Mouse (Mus musculus): Measurements from ENCODE around the gene Sult6b2. TPM values are rescaled to one million over a fixed set of nuclear protein-coding genes. Genes with fewer than 3 reads are reported as not detected.

Sult6b2 gene
- polyA plus RNA-seq, 1 experiment: not detected

GRCm38 (mm10) chr6:142789736-142790135, 14.6 kb downstream of the Sult6b2 start:
- Histone ChIP-seq H3K4me1 (ENCODE audit: control insufficient read depth, insufficient read depth, low read length) (peaks cover 1% of the 10 kb centered on the region), H3K9me3 (replicated peaks; ENCODE audit: control insufficient read depth, insufficient read depth, low read length, poor library complexity, severe bottlenecking) (no peaks in the 10 kb centered on the region), H3K4me3 (ENCODE audit: low read depth, low read length) (no peak overlapping the region), H3K27ac (ENCODE audit: insufficient read depth, low read length) (no peak overlapping the region), H3K36me3 (ENCODE audit: control insufficient read depth, insufficient read depth, low read length, poor library complexity, severe bottlenecking) (no peaks in the 10 kb centered on the region), H3K9ac (ENCODE audit: low read depth, poor library complexity, severe bottlenecking) (no peak overlapping the region), H3K27me3 (ENCODE audit: control insufficient read depth, insufficient read depth, low read length, poor library complexity, severe bottlenecking) (no peaks in the 10 kb centered on the region)
- no peak for TF ChIP-seq CTCF (IDR thresholded peaks at IDR 0.05; ENCODE audit: low read depth, low read length)
- no peak for TF ChIP-seq POLR2A (IDR thresholded peaks at IDR 0.05; ENCODE audit: insufficient read depth, low read length)
- no peak for TF ChIP-seq EP300 (IDR thresholded peaks at IDR 0.05; ENCODE audit: insufficient read depth, low read depth, low read length)

- no peak for TF ChIP-seq CTCF (IDR thresholded peaks at IDR 0.05; ENCODE audit: low read depth, low read length)
- Histone ChIP-seq H3K4me3 (ENCODE audit: low read depth, low read length) (peak overlapping the region; percentile 50), H3K27ac (ENCODE audit: insufficient read depth, low read length) (no peak overlapping the region), H3K4me1 (ENCODE audit: control insufficient read depth, insufficient read depth, low read length) (peaks cover 1% of the 10 kb centered on the region), H3K9ac (ENCODE audit: low read depth, poor library complexity, severe bottlenecking) (no peak overlapping the region), H3K36me3 (ENCODE audit: control insufficient read depth, insufficient read depth, low read length, poor library complexity, severe bottlenecking) (no peaks in the 10 kb centered on the region), H3K9me3 (replicated peaks; ENCODE audit: control insufficient read depth, insufficient read depth, low read length, poor library complexity, severe bottlenecking) (no peaks in the 10 kb centered on the region), H3K27me3 (ENCODE audit: control insufficient read depth, insufficient read depth, low read length, poor library complexity, severe bottlenecking) (no peaks in the 10 kb centered on the region)
These were observed 16.0 kb downstream of the Sult6b2 start for GRCm38 (mm10) chr6:142788042-142788987.

- Histone ChIP-seq H3K9me3 (replicated peaks; ENCODE audit: control insufficient read depth, insufficient read depth, low read length, poor library complexity, severe bottlenecking) (no peaks in the 10 kb centered on the region), H3K4me3 (ENCODE audit: low read depth, low read length) (no peak overlapping the region), H3K27ac (ENCODE audit: insufficient read depth, low read length) (no peak overlapping the region), H3K9ac (ENCODE audit: low read depth, poor library complexity, severe bottlenecking) (no peak overlapping the region), H3K4me1 (ENCODE audit: control insufficient read depth, insufficient read depth, low read length) (peaks cover 1% of the 10 kb centered on the region), H3K36me3 (ENCODE audit: control insufficient read depth, insufficient read depth, low read length, poor library complexity, severe bottlenecking) (no peaks in the 10 kb centered on the region), H3K27me3 (ENCODE audit: control insufficient read depth, insufficient read depth, low read length, poor library complexity, severe bottlenecking) (no peaks in the 10 kb centered on the region)
- TF ChIP-seq EP300 (IDR thresholded peaks at IDR 0.05; ENCODE audit: insufficient read depth, low read depth, low read length): no peak
- no peak for TF ChIP-seq POLR2A (IDR thresholded peaks at IDR 0.05; ENCODE audit: insufficient read depth, low read length)
- no peak for TF ChIP-seq CTCF (IDR thresholded peaks at IDR 0.05; ENCODE audit: low read depth, low read length)
These were observed 18.2 kb downstream of the Sult6b2 start for GRCm38 (mm10) chr6:142786106-142786505.

GRCm38 (mm10) chr6:142785343-142785742, 19.0 kb downstream of the Sult6b2 start:
- no peaks in the 10 kb centered on the region for H3K27me3 ChIP-seq (ENCODE audit: control insufficient read depth, insufficient read depth, low read length, poor library complexity, severe bottlenecking)
- TF ChIP-seq CTCF (IDR thresholded peaks at IDR 0.05; ENCODE audit: low read depth, low read length): peak; percentile 18
- TF ChIP-seq EP300 (IDR thresholded peaks at IDR 0.05; ENCODE audit: insufficient read depth, low read depth, low read length): no peak

GRCm38 (mm10) chr6:142781286-142781685, 23.0 kb downstream of the Sult6b2 start:
- no peak overlapping the region for H3K27ac ChIP-seq (ENCODE audit: insufficient read depth, low read length)
- H3K27me3 ChIP-seq (ENCODE audit: control insufficient read depth, insufficient read depth, low read length, poor library complexity, severe bottlenecking): no peaks in the 10 kb centered on the region
- H3K9ac ChIP-seq (ENCODE audit: low read depth, poor library complexity, severe bottlenecking): no peak overlapping the region
- no peak for TF ChIP-seq EP300 (IDR thresholded peaks at IDR 0.05; ENCODE audit: insufficient read depth, low read depth, low read length)
- TF ChIP-seq CTCF (IDR thresholded peaks at IDR 0.05; ENCODE audit: low read depth, low read length): no peak
- TF ChIP-seq POLR2A (IDR thresholded peaks at IDR 0.05; ENCODE audit: insufficient read depth, low read length): no peak
- H3K9me3 ChIP-seq (replicated peaks; ENCODE audit: control insufficient read depth, insufficient read depth, low read length, poor library complexity, severe bottlenecking): no peaks in the 10 kb centered on the region
- H3K4me3 ChIP-seq (ENCODE audit: low read depth, low read length): no peak overlapping the region
- H3K4me1 ChIP-seq (ENCODE audit: control insufficient read depth, insufficient read depth, low read length): no peaks in the 10 kb centered on the region
- H3K36me3 ChIP-seq (ENCODE audit: control insufficient read depth, insufficient read depth, low read length, poor library complexity, severe bottlenecking): no peaks in the 10 kb centered on the region

More at GRCm38 (mm10) chr6:142785343-142785742, 19.0 kb downstream of the Sult6b2 start:
- no peak overlapping the region for H3K9ac ChIP-seq (ENCODE audit: low read depth, poor library complexity, severe bottlenecking)
- no peak overlapping the region for H3K4me3 ChIP-seq (ENCODE audit: low read depth, low read length)
- no peaks in the 10 kb centered on the region for H3K9me3 ChIP-seq (replicated peaks; ENCODE audit: control insufficient read depth, insufficient read depth, low read length, poor library complexity, severe bottlenecking)
- H3K27ac ChIP-seq (ENCODE audit: insufficient read depth, low read length): no peak overlapping the region
- H3K4me1 ChIP-seq (ENCODE audit: control insufficient read depth, insufficient read depth, low read length): peaks cover 1% of the 10 kb centered on the region
- H3K36me3 ChIP-seq (ENCODE audit: control insufficient read depth, insufficient read depth, low read length, poor library complexity, severe bottlenecking): no peaks in the 10 kb centered on the region

GRCm38 (mm10) chr6:142780574-142781033, 23.7 kb downstream of the Sult6b2 start:
- no peaks in the 10 kb centered on the region for H3K9me3 ChIP-seq (replicated peaks; ENCODE audit: control insufficient read depth, insufficient read depth, low read length, poor library complexity, severe bottlenecking)
- H3K36me3 ChIP-seq (ENCODE audit: control insufficient read depth, insufficient read depth, low read length, poor library complexity, severe bottlenecking): no peaks in the 10 kb centered on the region
- no peaks in the 10 kb centered on the region for H3K27me3 ChIP-seq (ENCODE audit: control insufficient read depth, insufficient read depth, low read length, poor library complexity, severe bottlenecking)
- H3K4me3 ChIP-seq (ENCODE audit: low read depth, low read length): no peak overlapping the region
- H3K4me1 ChIP-seq (ENCODE audit: control insufficient read depth, insufficient read depth, low read length): no peaks in the 10 kb centered on the region
- no peak overlapping the region for H3K9ac ChIP-seq (ENCODE audit: low read depth, poor library complexity, severe bottlenecking)
- no peak overlapping the region for H3K27ac ChIP-seq (ENCODE audit: insufficient read depth, low read length)
- TF ChIP-seq POLR2A (IDR thresholded peaks at IDR 0.05; ENCODE audit: insufficient read depth, low read length) (no peak), CTCF (IDR thresholded peaks at IDR 0.05; ENCODE audit: low read depth, low read length) (no peak), EP300 (IDR thresholded peaks at IDR 0.05; ENCODE audit: insufficient read depth, low read depth, low read length) (no peak)
